In genomic region chr11:103050153-103050552, GRCm38 (mm10) we compare ENCODE assay signal across 1 mouse cellular context.
TF ChIP-seq lines count a peak whose summit lies in the region.

No protein-coding gene starts in this region.

TF ChIP-seq in myocyte, 11 proteins besides CTCF, POLR2A, EP300 and RAD21 (continued from another document):
- TF ChIP-seq TCF3 (IDR thresholded peaks at IDR 0.05; ENCODE audit: insufficient read length, low read depth) = peak; percentile 18
